Mouse (Mus musculus) olfactory bulb, adult 2 months (tissue): ENCODE measurements at regions not wholly inside any gene's neighbourhood (a gene's known extent, or its start where the extent isn't known, plus 50 kb on each side); places are given as distances from the start of the nearest gene placed in this dataset.

Experiments
- H3K27ac ChIP-seq: fragments of 200-500 bp; 2 replicates; pipeline ENCODE4 v1.5.1; 2012; ENCODE audit warnings: low read depth, low read length; ENCODE audit not compliant: insufficient read depth
- H3K4me1 ChIP-seq: fragments of 200-500 bp; 2 replicates; pipeline ENCODE4 v1.6.1; 2012; ENCODE audit warnings: low read length; ENCODE audit not compliant: control insufficient read depth, insufficient read depth
- H3K4me3 ChIP-seq: fragments of 200-500 bp; 2 replicates; pipeline ENCODE4 v1.5.1; 2012; ENCODE audit warnings: mild to moderate bottlenecking, low read depth, low read length, moderate library complexity; ENCODE audit not compliant: insufficient read depth
- CTCF ChIP-seq: fragments of 200-500 bp; IDR thresholded peaks from 2 replicates; pipeline ENCODE4 v1.5.1; 2012; ENCODE audit warnings: low read depth, mild to moderate bottlenecking, low read length, moderate library complexity; ENCODE audit not compliant: insufficient read depth
- POLR2A ChIP-seq: fragments of 200-500 bp; IDR thresholded peaks from 2 replicates; pipeline ENCODE4 v1.6.1; 2012; ENCODE audit warnings: mild to moderate bottlenecking, low read depth, low read length, moderate library complexity; ENCODE audit not compliant: insufficient read depth
- WGBS: fragments of 180-500 bp; shearing (Covaris S2); methylation state at CpG from one replicate; pipeline ENCODE4 v1.1.7; 2018; 5-methylcytosine and 5-hydroxymethylcytosine counted together

- no peak for TF ChIP-seq POLR2A
- TF ChIP-seq CTCF: peak; percentile 92
- 7% methylated on average over 10 of the region's 10 CpGs for WGBS
- H3K4me3 ChIP-seq: no peak overlapping the region
- no peak overlapping the region for H3K27ac ChIP-seq
- peaks cover 2% of the 10 kb centered on the region; the same call in 1 of the 2 replicates for H3K4me1 ChIP-seq
These were observed 119.8 kb downstream of the Gm9195 start for GRCm38 (mm10) chr14:72371702-72372277.

DNA sequence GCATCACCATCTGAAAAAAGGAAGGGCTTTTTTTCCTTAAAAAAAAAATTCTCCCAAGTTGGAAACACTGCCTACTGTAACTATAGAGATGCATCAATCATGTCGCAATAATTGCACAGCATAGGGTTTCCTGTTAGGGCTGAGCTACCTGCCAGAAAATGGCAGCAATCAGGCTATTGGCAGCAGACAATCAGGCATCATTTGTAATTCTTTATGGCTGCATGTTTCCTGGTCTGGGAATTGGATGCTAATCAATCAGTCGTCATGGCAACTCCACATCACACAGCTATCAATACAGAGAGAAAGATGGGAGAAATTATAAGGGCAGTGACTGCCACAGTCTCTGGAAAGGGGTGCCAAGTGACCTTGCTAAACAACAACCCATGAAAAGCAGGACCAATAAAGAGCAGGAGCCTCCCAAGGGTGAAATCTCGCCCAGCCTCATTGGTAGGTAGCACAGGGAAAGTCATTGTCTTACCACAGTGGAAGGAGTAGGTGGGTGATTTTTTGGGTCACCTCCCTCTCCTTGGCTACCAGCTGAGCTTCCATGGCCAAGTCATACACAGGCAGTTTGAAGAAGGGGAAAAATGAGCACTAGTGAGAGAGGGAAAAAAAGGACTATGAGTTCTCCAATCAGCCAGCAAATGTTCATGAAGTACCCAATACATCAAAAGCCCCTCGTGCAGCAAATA lies 130.7 kb downstream of the Gm9195 start:
- Histone ChIP-seq H3K27ac (no peak overlapping the region), H3K4me1 (no peaks in the 10 kb centered on the region), H3K4me3 (no peak overlapping the region)
- WGBS: 84% methylated on average over 4 of the region's 4 CpGs
- no peak for TF ChIP-seq CTCF
- TF ChIP-seq POLR2A: no peak

DNA sequence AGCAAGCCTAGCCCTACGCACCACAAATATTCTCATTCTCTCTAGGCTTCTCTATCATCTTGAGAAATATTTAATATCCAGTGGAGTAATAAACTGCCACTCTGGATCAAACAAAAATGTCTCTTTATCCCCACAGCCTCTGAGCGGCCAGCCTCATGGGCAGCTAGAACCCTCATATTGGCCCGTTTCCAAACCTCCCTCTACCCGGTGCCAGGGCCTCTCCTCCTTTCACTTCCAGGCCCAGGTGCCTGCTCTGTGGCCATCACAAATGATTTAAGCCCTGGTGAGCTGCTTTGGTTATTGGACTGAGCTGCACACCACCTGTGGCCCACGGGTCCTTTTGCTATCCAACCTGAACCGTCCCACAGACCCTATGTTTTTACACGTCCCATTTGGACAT lies 131.5 kb downstream of the Gm9195 start:
- 83% methylated on average over 7 of the region's 7 CpGs for WGBS
- Histone ChIP-seq H3K27ac (no peak overlapping the region), H3K4me1 (no peaks in the 10 kb centered on the region), H3K4me3 (no peak overlapping the region)
- TF ChIP-seq POLR2A (no peak), CTCF (no peak)

DNA sequence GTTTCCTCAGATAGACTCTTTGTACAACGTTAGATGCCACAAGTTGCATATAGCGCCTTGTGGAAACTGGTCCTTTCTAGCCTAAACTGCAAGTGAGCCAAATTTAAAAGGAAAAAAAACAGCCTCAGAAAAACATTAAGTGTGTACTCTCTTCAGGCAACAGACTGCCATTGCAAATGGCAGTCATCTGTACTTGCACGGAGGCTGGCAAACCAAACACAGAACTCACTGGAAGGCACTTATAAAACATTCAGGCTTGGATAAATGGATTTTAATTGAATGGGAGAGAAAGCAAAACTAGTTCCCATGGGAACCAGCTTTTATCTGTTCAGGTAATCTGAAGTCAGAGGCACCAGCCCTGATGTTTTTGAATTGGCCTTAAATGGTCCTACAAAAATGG lies 133.7 kb downstream of the Gm9195 start:
- TF ChIP-seq POLR2A (no peak), CTCF (no peak)
- Histone ChIP-seq H3K4me3 (no peak overlapping the region), H3K4me1 (no peaks in the 10 kb centered on the region), H3K27ac (no peak overlapping the region)
- WGBS: 78% methylated on average over 3 of the region's 3 CpGs

- Histone ChIP-seq H3K4me1 (peaks cover 6% of the 10 kb centered on the region), H3K4me3 (no peak overlapping the region), H3K27ac (no peak overlapping the region)
- WGBS: 33% methylated on average over 5 of the region's 5 CpGs
- TF ChIP-seq POLR2A: no peak
- no peak for TF ChIP-seq CTCF
These were observed 149.5 kb downstream of the Gm9195 start for GRCm38 (mm10) chr14:72342181-72342580.

GRCm38 (mm10) chr14:72341590-72342154 lies 150.0 kb downstream of the Gm9195 start:
- 47% methylated on average over 14 of the region's 14 CpGs for WGBS
- Histone ChIP-seq H3K4me3 (no peak overlapping the region), H3K4me1 (peaks cover 6% of the 10 kb centered on the region), H3K27ac (no peak overlapping the region)
- TF ChIP-seq CTCF: no peak
- no peak for TF ChIP-seq POLR2A

DNA sequence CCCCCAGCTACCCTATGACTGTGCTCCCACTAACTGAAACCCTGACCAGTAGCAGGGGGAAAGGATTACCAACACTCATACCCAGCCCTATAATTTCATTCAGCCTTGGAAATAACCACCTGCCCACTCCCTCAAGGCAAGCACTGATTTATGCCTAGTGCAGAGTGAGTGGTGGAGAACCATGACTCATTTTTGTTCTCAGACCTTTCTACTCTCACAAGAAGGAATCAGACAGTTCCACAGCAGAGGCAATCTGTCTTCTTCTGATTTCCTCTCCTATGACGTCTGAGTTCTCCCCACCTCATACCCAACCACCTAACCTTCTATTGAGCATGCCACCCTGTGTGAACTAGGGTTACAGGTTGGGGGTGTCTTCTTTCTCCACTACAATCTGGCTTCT lies 153.6 kb downstream of the Gm9195 start:
- Histone ChIP-seq H3K4me3 (no peak overlapping the region), H3K4me1 (peaks cover 6% of the 10 kb centered on the region), H3K27ac (no peak overlapping the region)
- TF ChIP-seq CTCF (no peak), POLR2A (no peak)
- 51% methylated on average over 1 of the region's 1 CpGs for WGBS

DNA sequence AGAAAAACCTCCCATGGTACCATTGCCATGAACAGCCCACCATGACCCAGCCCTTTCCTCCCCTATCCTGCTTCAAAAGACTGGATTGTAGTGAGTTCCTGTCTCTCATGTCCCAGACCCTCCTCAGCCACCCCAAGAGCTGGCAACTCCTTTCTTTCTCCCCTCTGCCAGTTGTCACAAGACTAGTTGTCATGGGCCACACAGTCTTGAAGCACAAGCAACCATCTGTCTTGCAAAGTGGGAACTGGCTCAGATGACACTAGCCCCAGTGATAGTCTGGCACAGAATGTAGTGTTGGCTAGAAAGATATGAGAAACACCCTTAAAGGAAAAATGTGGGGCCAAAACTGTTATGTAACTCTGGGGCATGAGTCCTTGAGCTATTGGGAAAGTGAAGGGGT lies 187.8 kb downstream of the Gm9195 start:
- no peak for TF ChIP-seq POLR2A
- no peak for TF ChIP-seq CTCF
- Histone ChIP-seq H3K27ac (no peak overlapping the region), H3K4me1 (no peaks in the 10 kb centered on the region), H3K4me3 (no peak overlapping the region)

GRCm38 (mm10) chr14:72300026-72300425 lies 191.6 kb downstream of the Gm9195 start:
- whole genome bisulfite sequencing: 74% methylated on average over 1 of the region's 1 CpGs
- no peak for TF ChIP-seq POLR2A
- TF ChIP-seq CTCF: no peak
- H3K27ac ChIP-seq: no peak overlapping the region
- no peaks in the 10 kb centered on the region for H3K4me1 ChIP-seq
- no peak overlapping the region for H3K4me3 ChIP-seq
